Mouse (Mus musculus) stomach, postnatal 0 days (tissue): ENCODE data around the gene Crnkl1. TPM values are rescaled to one million over a fixed set of nuclear protein-coding genes. Genes with fewer than 3 reads are reported as not detected.
A peak's percentile ranks its signal among the peaks of the same experiment; 100 is the strongest.

ENCODE experiments used
- ATAC-seq: fragments of 200-750 bp; cut with Nextera tagmentation; 2 replicates; pipeline ENCODE4 v1.8.0; 2017; ENCODE audit not compliant: low FRiP score, low TSS enrichment
- DNase-seq: peaks from one replicate; pipeline ENCODE4 v3.0.0-alpha.2; 2016; ENCODE audit warnings: low spot score
- H3K27ac ChIP-seq: fragments of 300-500 bp; sonication (generic); replicated peaks from 2 replicates; pipeline ENCODE4 v1.5.1; 2014; ENCODE audit warnings: mild to moderate bottlenecking, control low read depth
- H3K27me3 ChIP-seq: fragments of 300-500 bp; sonication (generic); 2 replicates; pipeline ENCODE4 v1.6.1; 2014; ENCODE audit warnings: low read length; ENCODE audit not compliant: control insufficient read depth, insufficient read depth
- H3K36me3 ChIP-seq: fragments of 300-500 bp; sonication (generic); 2 replicates; pipeline ENCODE4 v1.6.1; 2014; ENCODE audit warnings: low read length, mixed read lengths; ENCODE audit not compliant: control insufficient read depth, insufficient read depth
- H3K4me1 ChIP-seq: fragments of 300-500 bp; sonication (generic); replicated peaks from 2 replicates; pipeline ENCODE4 v1.6.1; 2014; ENCODE audit warnings: antibody characterized with exemption; ENCODE audit not compliant: control insufficient read depth, insufficient read depth
- H3K4me2 ChIP-seq: fragments of 300-500 bp; sonication (generic); replicated peaks from 2 replicates; pipeline ENCODE4 v1.6.1; 2014; ENCODE audit warnings: low read depth, mild to moderate bottlenecking, control low read depth, moderate library complexity
- H3K4me3 ChIP-seq: fragments of 300-500 bp; sonication (generic); 2 replicates; pipeline ENCODE4 v1.5.1; 2014; ENCODE audit warnings: low read depth, low read length, control low read depth
- H3K9ac ChIP-seq: fragments of 300-500 bp; sonication (generic); 2 replicates; pipeline ENCODE4 v1.6.1; 2014; ENCODE audit warnings: mild to moderate bottlenecking, low read length, control low read depth, mixed read lengths
- H3K9me3 ChIP-seq: fragments of 300-500 bp; sonication (generic); 2 replicates; pipeline ENCODE4 v1.6.1; 2016; ENCODE audit warnings: low read length; ENCODE audit not compliant: control insufficient read depth
- CTCF ChIP-seq: IDR thresholded peaks from 2 replicates; pipeline ENCODE4 v1.5.1; 2016; ENCODE audit warnings: antibody characterized with exemption, low read depth, mild to moderate bottlenecking, moderate library complexity
- EP300 ChIP-seq: optimal IDR thresholded peaks from 2 replicates; pipeline ENCODE3; 2016; ENCODE audit warnings: antibody characterized with exemption
- WGBS: fragments of 180-500 bp; shearing (Covaris S2); extraction: QIAGEN DNeasy Blood & Tissue Kit; methylation state at CpG from one replicate; pipeline ENCODE4 v1.1.7; 2014; 5-methylcytosine and 5-hydroxymethylcytosine counted together
- polyA plus RNA-seq: library from polyadenylated mRNA; unstranded; fragments of >200 nt; fragmentation: Nextera tagmentation; extraction: Ambion mirVana; gene quantifications from 2 replicates; pipeline ENCODE4 v1.2.1, GENCODE M21; 2015

The Crnkl1 gene
- 13.4 and 15.2 TPM in 2 replicates for polyA plus RNA-seq

DNA sequence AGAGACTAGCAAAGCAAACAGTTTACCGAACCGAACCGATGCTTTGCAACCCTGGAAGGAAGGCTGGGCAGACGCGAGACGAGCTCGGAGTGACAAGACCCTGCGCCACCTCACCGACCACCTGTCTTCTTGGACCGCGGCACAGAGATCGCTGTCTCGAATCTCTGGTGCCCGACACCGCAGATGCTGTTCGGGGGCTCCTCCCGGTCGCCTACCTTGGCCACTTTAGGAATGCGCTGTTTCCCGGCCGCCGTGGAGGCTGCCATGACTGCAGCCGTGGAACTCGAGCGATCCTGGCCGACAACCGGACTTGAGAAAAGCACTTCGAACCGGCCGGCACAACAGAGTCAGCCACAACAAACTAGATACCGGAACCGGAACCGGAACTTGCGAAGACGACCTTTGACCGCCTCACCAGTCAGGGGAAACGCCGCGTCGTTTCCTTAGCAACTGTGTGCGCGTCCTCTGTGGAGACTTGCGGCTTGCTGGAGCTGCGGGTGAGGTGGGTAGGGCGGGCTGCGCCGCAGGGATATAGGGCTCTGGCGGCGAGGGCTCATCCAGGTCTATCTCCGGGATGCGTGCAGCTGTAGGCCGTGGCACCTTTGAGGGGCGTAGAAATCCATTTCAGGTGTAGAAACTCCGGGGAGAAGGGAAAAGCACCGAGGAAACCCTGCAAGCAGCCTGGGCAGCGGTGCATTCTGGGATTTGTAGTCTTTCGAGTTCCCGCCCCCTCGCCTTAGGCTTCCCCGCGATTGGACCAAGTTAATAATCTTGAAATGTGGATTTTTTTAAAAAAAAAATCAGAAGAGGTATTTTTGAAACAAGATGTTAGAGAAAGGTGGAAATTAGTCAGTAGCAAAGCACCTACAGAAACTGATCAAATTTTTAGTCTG is at the start of gene Crnkl1, which contains the start of gene Cfap61:
Gene Crnkl1, minus strand, starts transcription at position 676 of the 893 bp plus-strand sequence.
Gene Cfap61, plus strand, starts transcription at position 446 of the 893 bp plus-strand sequence.
- H3K27ac ChIP-seq = 0 out of 2 replicates have a peak within 1 kb of the TSS, but pooled peaks have one; percentile 58
- peak within 1 kb of the TSS; percentile 59 for H3K4me2 ChIP-seq
- no peaks in the 10 kb centered on the region for H3K4me1 ChIP-seq
- TF ChIP-seq EP300 (no peak), CTCF (no peak)
- ATAC-seq (peak; percentile 99), DNase-seq (peak; percentile 94)
- peak within 1 kb of the TSS; percentile 79 for H3K4me3 ChIP-seq
- 0 out of 2 replicates have a peak, but pooled peaks cover 2% of the 10 kb centered on the region for H3K36me3 ChIP-seq
- H3K9me3 ChIP-seq = no peaks in the 10 kb centered on the region
- under 1% methylated on average over 61 of the region's 61 CpGs for WGBS
- peak within 1 kb of the TSS; percentile 76 for H3K9ac ChIP-seq
- H3K27me3 ChIP-seq = no peaks in the 10 kb centered on the region

DNA sequence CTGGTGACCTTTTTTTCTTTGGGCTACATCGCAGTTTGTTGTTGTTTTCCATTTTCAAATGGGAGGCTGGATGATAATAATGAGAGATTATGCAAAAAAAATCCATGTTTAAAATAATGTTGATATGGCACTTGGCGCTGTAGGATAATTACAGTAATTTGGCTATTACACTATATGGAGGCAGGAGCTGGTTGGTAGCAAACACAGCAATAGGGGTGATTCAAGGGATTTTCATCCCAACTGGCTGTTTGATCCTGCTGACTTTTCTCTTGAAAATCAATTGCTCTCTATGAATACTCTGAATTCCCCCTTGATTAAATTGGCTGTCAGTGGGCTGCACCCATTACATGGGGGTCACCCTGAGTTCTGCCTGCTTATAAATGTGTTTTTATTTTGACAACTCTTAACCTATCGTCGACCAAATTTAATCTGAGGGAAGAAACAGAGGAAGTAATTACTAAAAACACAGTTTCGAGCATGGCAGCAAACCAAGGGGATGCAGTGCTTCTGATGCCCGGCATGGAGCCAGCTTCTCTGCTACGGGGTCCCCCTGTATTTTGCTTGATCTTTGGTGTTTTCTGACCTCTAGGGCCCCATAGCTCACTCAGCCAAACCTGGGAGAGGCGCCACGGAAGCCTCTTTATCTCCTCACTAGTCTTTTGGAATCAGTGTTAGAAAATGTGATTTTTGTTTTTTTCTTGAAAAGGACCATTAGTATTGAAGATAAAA is 47.7 kb upstream of the Crnkl1 start:
- no peak overlapping the region for H3K4me3 ChIP-seq
- no peaks in the 10 kb centered on the region for H3K27me3 ChIP-seq
- H3K4me1 ChIP-seq = no peaks in the 10 kb centered on the region
- ATAC-seq (no peak), DNase-seq (no peak)
- no peak overlapping the region for H3K27ac ChIP-seq
- 76% methylated on average over 9 of the region's 9 CpGs for WGBS
- H3K9ac ChIP-seq = no peak overlapping the region
- H3K36me3 ChIP-seq = no peaks in the 10 kb centered on the region
- TF ChIP-seq CTCF (no peak), EP300 (no peak)
- no peak overlapping the region for H3K4me2 ChIP-seq
- no peaks in the 10 kb centered on the region for H3K9me3 ChIP-seq

DNA sequence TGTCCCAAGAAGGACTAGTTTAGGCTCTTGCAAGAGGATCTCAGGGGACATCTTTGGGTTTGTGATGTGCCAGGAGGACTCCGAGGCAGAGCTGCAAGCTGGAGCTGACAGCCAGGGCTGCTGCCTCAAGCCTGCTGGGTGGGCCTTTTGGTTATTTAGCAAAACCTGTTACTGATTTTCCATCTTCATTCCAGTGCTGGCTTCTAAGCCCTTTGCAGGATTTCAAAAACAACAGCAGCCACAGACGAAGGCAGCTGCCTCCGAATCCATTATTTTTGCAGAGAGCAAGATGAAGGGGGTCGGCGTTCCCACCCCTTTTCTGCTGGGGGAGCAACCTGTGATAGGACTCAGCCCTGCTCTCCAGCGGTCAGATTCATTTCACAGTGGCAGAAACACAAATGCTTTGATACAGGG is 46.9 kb upstream of the Crnkl1 start:
- 52% methylated on average over 6 of the region's 6 CpGs for WGBS
- Histone ChIP-seq H3K9ac (no peak overlapping the region), H3K27ac (no peak overlapping the region), H3K36me3 (no peaks in the 10 kb centered on the region), H3K9me3 (no peaks in the 10 kb centered on the region), H3K4me1 (no peaks in the 10 kb centered on the region), H3K4me2 (no peak overlapping the region), H3K4me3 (no peak overlapping the region), H3K27me3 (no peaks in the 10 kb centered on the region)
- no peak for DNase-seq
- TF ChIP-seq EP300 (no peak), CTCF (no peak)
- ATAC-seq = no peak

DNA sequence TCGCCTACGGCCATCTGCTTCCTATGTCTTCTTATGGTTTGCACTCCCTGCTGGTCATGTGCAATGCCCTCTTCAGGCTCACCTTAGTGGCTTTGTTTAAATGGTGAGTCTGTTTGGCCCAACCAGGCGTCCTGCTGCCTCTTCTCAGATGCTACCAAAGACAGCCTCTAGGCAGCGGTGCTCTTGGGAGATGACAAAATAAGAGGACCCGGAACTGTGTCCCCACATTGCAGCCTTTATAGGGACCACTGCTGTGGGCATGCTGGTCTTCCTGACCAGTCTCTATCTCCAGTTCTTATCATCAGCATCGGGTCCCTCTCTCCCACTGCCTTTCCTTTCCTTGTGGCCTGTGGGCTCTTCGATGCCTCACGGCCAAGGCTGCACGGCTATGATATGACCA is 46.1 kb upstream of the Crnkl1 start:
- no peak overlapping the region for H3K9ac ChIP-seq
- H3K9me3 ChIP-seq = no peaks in the 10 kb centered on the region
- no peaks in the 10 kb centered on the region for H3K4me1 ChIP-seq
- no peak overlapping the region for H3K4me2 ChIP-seq
- H3K27ac ChIP-seq = no peak overlapping the region
- 85% methylated on average over 9 of the region's 9 CpGs for WGBS
- DNase-seq (no peak), ATAC-seq (no peak)
- no peaks in the 10 kb centered on the region for H3K36me3 ChIP-seq
- H3K4me3 ChIP-seq = no peak overlapping the region
- TF ChIP-seq EP300 (no peak), CTCF (no peak)
- H3K27me3 ChIP-seq = no peaks in the 10 kb centered on the region

DNA sequence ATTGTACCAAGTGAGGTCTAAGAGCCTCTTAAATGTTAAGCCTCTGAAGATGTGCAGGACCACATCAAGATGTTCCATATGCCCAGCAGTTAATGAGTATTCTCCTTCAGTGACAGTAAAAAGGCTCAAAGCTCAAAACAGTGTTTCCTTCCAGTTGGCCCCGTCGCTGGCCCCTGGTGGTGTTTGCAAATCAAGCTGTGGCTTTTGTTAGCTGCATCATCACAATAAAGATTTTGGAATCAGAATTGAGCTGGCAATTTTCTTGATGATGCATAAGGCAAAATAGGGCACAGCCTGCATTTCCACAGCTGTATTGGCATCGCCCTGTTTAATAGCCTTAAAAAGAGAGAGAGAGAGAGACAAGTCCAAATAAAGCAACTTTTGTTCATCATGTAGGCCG is 44.8 kb upstream of the Crnkl1 start:
- no peak for TF ChIP-seq EP300
- TF ChIP-seq CTCF = no peak
- DNase-seq = no peak
- WGBS = 80% methylated on average over 4 of the region's 4 CpGs
- no peak for ATAC-seq
- Histone ChIP-seq H3K4me3 (no peak overlapping the region), H3K4me1 (no peaks in the 10 kb centered on the region), H3K36me3 (no peaks in the 10 kb centered on the region), H3K27me3 (no peaks in the 10 kb centered on the region), H3K9me3 (no peaks in the 10 kb centered on the region), H3K27ac (no peak overlapping the region), H3K4me2 (no peak overlapping the region), H3K9ac (no peak overlapping the region)
